Mouse (Mus musculus) heart, adult 8-10 months (tissue): ENCODE data around the gene Flywch1. TPM values are rescaled to one million over a fixed set of nuclear protein-coding genes. Genes with fewer than 3 reads are reported as not detected.
"Not testable (repeated sequence)": the region's sequence is repeated elsewhere in the genome, so short reads cannot be mapped to it uniquely, and the experiment has no call there.

ENCODE experiments used
- DNase-seq: peaks from one replicate; pipeline ENCODE4 v3.0.0; 2022; ENCODE audit warnings: low spot score
- total RNA-seq, 4 experiments: library from RNA; stranded (reverse); gene quantifications; 2 replicates each; pipeline ENCODE4 v1.2.4; 2022

Flywch1 gene
- total RNA-seq, 4 experiments from 2014 or later: 40.8 to 42.0 (median 40.9) TPM

DNA sequence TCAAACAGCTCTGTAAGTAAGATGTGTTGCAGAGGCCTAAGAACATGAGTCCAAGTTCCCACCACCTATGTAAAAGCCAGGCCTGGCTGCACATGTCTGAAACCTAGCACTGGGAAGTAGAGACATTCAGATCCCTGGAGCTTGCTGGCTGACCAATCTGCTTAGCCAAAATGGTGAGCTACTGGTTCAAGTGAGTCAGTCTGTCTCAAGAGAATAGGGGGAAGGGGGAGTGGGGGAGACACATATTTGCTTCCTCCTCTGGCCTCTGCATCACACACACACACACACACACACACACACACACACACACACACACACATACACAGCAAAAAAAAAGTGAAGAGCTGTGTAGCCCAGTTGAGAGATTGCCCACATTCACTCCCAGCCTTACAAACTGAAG is 11.9 kb upstream of the Flywch1 start:
- no peak for DNase-seq

DNA sequence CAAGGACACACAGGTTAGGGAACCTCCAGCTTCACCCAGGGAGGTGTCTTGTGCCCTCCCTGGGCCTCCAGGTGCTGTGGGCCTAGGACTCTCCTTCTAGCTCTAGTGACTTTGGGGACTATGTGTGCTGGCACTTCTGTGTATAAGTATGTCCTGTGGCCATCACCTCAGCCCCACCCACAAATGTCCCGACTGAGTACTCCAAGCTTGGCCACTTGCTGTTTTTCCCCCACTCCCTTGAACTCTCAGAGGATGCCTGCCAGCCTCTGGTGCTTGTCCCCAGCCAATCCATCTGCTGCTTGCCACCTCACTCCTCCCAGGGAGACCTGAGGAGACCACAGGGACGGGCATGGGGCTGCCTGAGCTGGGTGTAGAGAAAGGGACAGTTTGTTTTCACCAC is 7.0 kb upstream of the Flywch1 start:
- no peak for DNase-seq

DNA sequence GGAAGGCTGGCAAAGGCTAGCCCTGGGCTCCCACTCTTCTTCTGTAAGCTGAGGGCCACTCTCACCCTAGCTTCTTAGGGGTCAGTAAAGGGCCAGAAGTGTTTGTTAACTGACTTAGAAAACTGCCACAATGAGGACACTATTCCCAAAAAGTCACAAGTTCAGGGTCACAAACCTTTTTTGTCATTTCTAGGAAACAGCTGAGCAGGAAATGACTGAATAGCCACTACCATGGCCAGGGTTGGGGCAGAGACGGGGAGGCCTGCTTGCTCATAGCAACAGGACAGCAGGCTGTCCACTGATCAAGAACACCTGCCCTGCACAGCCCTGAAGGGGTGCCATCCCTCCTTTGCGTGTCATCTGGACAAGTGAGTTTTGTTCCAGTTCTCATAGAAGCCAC is 5.7 kb upstream of the Flywch1 start:
- DNase-seq: no peak

DNA sequence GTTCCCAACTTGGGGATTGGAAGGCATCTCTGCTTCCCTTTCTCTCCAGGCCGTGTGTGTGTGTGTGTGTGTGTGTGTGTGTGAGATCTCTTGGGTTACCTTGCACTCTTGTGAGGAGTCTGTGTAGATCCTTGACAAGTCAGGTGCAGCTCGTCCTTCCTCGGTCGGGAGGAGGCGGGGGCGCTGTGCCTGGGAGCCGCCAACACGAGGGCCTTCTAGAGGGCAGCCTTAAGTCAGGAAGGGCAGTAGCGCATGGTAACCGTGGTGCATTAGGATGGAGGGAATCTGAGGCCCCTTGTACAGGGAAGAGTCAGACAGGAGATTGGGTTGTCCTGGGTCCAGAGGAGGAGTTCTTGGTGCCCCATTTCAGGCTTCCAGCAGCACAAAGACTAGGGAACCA is 4.8 kb upstream of the Flywch1 start:
- DNase-seq: no peak

DNA sequence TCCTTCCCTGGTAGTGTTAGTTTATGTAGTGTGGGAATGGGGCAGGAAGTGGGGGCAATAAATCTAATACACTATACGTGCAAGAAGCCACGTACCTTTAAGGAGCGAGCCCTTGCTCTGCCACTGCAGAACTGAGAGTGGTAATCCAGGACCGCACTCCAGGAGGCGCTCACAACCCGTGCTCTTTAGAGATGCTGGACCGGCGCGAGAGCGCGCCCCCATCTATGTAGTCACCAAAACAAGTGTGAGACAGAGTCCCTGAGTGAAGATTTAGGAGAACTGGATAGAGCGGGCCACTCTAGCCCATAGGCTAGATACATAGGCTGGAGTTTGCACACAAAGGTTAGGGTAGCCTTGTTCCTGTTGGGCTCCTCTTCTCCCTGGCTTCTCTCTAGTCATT is 2.7 kb upstream of the Flywch1 start:
- peak; percentile 78 for DNase-seq

DNA sequence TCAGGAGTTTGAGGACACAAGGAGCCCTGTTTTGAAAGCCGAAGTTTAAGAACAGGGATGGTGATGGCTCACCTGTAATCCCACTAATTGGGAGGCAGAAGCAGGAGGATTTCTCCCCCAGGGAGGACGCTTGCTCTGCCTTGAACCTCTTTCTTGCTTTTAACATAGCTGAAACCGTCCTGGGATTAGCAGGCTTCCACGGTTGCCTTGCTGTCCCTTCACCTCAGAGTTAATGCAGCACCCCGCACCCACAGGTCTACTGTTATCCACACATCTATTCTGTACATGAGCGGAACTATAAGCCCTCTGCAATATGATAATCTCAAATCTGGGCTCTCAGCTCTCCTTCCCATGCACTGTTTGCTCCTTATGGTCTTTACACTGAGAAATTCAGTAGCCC is 2.3 kb upstream of the Flywch1 start:
- no peak for DNase-seq

DNA sequence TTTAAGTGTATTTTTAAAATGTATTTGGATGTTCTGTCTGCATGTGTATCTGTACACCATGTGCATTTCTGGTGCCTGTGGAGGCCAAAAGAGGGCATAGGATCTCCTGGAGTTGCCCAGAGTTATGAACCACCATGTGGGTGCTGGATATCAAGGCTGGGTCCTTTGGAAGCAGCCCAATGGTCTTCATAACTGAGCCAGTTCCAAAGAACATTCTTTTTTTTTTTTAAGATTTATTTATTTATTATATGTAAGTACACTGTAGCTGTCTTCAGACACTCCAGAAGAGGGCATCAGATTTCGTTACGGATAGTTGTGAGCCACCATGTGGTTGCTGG is 786 bp upstream of the Flywch1 start:
- not testable (repeated sequence) for DNase-seq

DNA sequence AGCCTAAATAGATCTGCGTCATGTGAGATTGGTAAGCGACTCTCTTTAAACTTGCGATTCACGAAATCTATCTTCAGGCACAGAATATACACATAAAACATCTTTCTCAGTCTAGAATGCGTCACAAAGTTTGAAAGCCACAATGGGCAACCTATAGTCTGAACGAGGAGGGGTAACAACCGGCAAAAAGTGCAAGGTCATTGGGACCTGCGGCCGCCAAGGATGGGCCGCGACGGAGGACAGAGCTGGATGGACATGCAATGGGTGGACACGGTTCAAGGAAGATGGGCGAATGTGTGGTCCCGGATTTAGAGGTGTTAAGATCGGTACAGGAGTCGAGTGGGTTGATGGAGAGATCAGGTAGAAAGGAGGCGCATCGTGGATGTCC is 512 bp downstream of the Flywch1 start:
- DNase-seq: no peak

DNA sequence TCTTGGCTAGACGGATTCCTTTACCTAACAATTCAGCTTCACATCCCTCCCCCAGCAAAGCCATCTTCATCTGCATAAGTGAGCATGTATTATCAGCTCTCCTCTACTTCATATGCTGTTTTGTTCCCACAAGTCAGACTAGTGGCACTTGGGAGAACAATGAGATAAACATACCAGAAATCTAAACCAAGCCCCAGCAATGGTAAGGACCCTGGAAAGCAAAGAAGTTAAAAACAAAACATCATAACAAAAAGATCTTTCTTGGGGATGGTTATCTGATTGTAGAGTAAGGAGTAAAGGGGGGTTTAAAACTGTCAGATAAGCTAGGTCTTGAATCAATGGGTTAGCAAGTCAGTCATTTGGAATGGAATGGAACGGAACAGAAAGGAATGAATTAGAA is 909 bp downstream of the Flywch1 start:
- DNase-seq: no peak

DNA sequence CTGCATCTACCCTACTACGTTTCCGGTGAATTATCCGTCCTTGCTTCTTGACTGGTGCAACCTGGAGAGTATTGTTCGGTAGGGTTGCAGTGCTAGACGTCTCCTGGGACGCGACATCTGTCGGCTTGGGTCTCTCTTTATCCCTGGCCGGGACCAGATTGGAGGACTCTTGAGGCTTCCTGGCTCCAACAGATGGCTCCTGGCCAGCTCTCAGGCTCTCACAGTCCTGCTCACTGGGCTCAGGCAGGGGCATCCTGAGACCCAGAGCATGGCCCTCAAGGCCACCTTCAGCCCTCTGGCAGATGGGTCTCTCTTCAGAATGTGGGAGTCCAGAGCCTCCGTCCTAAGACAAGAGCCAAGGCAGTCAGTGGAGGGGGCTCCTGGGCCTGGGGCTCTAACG is 8.4 kb downstream of the Flywch1 start:
- no peak for DNase-seq

DNA sequence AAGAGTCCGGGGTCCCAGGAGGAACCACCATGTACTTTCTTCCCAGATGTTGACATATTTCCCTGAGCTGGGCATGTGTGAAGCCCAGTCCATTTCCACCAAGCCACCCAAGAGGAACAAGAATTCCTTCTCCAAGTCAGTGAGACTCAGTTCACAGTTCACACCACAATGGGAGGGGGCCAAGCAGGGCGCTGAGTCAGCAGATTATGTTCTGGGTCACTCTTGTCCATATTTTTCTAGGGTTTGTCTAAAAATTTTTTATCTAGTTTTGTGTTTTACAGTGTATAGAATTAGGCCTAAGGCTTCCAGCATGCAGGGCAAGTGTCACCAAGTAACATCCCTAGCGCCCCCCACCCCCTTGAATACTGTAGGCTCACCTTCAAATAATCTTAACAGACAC is 10.2 kb downstream of the Flywch1 start:
- no peak for DNase-seq

DNA sequence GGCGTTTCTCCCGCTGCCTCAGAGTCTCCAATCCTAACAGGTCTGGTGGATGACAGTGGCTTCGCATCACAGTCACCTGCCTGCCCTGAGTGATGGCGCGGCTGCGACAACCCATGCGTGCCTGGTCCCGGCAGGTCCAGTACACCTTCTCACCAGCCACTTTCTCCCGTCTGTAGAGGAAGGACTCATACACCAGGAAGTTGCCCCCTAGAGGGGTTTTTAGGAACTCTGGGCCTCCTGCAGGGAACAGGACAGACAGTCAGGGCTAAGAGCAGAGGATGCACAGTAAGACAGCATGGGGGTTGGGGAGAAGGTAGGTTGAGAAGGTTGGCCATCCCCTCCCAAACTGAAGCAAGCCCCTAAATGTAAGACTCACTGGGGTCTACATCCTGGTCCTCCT is 11.2 kb downstream of the Flywch1 start:
- DNase-seq: no peak

DNA sequence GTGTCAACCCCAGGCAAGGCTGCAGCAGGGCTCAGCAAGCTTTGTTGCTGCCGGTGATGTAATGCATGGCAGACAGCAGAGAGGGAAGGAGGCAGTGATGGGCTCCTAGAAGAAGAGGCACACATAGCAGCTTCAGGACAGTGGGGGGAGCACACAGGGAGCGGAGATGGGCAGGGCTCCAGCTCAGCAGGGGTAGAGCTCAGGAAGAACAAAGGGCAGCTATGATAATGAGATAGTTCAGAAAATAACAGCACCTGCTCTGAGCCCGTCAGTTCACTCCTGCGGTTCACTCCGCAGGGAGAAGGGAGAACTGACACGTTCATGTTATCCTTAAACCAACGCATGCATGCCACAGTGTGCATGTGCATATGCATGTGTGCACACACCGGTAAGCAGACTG is 12.6 kb downstream of the Flywch1 start:
- no peak for DNase-seq

DNA sequence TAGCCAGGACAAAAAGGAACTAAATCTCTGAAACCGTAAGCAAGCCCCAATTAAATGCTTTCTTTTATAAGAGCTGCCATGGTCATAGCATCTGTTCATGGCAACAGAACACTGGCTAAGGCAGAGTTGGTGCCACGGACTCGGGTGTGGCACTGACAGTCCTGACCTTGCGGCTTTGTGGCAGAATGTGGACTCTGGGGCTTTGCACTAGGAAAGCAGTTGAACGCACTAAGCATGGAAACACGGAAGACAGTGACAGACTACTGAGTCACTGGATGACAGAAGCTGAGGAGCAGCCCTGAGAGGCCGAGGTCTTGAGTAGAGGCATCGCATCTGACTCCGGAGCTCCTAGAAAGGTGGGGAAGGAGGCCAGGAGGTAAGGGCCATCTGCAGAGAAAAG is 13.8 kb downstream of the Flywch1 start:
- DNase-seq: no peak

DNA sequence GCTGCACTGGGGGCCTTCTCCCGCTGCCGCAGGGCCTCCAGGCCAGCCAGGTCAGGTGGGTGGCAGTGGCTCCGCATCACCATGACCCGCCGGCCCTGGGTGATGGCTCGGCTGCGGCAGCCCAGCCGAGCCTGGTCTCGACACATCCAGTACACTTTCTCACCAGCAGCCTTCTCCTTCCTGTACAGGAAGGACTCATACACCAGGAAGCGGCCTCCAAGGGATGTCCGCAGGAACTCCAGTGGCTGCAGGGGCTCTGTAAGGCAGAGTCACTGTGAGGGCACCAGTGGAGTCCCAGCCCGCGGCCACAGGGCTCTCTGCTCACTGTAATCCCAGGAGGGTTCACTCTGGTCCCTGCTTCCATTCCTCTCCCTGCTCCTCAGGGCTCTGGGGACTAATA is 15.7 kb downstream of the Flywch1 start:
- DNase-seq: peak; percentile 34

DNA sequence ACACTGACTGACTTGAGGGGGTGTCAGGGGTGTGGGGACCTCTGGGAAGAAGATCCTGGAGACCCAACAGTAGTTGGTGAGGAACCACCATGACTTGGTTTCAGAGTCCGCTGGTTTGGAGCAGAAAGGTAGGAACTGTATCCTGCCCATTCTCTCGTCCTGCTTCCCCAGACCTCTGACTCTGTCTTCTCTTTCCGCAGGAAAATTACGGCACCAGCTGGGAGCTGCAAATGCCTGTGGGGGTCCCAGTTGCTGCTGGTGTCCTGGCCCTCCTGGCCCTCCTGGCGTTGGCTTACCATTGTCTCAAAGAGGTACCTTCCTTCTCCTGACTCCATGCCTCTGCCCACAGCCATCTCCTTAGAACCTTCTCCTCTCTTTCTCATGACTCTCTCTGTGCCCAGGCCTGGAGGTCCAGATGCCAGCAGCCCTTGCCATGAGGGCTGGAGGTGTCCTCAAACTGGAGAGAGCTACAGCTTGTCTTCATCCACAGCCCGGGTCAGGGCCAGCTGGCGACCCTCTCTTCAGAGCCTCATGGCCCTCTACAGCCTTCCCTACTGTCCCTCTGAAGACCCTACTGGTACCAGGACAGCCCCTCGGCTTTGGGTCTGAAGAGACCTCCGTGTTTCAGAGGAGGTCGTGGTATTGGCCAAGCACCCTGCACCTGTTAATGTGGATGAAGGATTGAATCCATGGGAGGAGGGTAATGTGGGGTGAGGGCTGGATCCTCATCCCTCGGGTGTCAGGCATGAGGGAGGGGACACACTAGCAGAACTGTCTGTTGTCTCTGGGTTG is 21.8 kb downstream of the Flywch1 start:
- DNase-seq: no peak

DNA sequence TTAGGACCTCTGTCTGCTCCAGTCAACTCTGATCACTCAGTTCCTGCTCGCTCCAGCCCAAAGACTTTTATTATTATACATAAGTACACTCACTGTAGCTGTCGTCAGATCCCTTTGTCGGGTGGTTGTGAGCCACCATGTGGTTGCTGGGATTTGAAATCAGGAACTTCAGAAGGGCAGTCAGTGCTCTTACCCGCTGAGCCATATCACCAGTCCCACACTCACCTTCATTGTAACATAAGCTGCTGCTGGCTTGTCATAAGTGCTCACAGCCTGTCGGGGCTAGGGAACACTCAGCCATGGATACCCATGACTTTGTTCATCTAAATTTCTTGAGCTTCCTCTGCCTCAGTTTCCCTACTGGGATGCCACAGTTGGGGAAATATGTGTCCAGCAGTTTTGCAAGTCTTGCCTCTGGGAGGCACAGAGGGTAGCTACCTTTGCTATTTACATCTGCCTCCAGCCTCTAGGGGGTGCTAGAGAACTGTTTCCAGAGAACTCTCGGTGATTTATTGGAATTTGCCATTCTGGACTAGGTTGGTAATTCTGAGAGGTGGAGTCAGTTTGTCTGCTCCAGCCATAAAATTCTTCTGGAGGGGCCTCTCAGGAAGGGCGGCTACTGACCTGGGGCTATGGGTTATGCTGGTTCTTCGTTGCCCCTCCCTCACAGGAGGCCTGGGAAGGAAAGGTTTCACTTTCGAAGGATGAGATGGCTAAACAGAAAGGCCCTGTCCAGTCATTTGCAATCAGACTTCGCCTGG is 22.6 kb downstream of the Flywch1 start:
- DNase-seq: peak; percentile 93

DNA sequence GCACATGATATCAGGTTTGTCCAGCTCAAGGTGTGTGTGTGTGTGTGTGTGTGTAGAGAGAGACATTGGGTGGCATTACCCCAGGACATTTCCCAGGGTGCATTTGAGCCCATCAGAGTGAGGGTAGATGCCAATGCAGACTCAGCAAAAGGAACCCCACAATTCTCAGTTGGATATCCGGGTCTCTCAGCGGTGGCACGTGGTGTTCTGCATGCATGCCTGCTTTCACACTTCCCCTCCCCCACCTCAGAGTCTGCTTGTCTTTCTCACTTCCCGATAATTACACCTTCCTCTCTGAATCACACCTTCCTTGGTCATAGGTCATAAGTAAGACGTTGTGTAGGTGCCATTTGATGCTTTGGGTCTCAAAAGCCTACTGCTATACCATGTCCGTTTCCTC is 23.4 kb downstream of the Flywch1 start:
- DNase-seq: no peak

DNA sequence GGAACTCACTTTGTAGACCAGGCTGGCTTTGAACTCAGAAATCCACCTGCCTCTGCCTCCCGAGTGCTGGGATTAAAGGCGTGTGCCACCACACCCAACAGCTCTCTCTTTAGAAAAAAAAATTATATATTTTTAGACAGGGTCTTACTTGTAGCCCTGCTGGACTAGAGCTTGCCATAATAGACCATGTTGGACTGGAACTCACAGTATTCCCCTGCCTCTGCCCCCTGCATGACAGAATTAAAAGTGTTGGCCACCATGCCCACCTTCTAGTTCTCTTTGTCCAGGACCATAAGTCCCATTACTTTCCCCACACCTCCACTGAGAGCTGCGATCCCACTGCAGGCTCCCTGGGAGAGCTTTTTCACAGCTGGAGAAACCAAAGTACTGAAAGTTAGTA is 23.9 kb downstream of the Flywch1 start:
- DNase-seq: no peak

DNA sequence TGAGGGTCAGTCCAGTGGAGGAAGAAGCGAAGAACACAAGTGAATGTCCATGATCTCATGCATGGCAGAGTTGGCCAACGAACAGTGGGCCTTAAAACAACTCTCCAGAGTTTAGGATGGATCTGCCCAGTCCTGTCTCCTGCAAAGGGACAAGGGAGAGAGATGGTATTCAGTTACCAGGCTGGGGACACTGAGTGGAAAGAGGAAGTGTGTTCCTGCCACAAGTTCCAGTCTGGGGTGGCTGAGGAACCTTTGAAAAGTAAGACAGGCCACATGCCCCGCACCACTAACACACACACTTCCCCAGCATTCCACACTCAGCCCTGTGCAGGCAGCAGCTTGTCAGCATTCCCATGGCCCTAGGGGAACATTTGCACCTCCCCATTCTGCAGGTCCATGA is 24.6 kb downstream of the Flywch1 start:
- DNase-seq: no peak

DNA sequence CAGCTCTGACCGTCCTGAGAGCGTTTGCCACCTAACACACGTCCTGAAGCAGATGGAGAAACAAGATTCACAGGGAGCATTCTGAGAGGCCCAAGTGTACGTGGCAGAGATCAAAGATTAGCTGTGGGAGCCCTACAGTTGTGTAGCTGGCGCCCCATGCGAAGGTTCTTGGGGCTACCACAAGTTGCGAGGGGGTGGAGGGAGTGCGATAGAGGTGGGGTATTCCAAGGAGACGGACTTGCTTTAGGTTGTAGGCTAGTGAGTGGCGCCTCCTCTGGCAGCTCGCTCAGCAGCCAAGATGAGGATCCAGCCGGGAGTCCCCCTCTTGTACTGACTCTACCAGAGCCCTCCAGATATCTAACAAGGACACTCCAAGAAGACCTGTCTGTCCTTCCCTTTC is 25.1 kb downstream of the Flywch1 start:
- no peak for DNase-seq

DNA sequence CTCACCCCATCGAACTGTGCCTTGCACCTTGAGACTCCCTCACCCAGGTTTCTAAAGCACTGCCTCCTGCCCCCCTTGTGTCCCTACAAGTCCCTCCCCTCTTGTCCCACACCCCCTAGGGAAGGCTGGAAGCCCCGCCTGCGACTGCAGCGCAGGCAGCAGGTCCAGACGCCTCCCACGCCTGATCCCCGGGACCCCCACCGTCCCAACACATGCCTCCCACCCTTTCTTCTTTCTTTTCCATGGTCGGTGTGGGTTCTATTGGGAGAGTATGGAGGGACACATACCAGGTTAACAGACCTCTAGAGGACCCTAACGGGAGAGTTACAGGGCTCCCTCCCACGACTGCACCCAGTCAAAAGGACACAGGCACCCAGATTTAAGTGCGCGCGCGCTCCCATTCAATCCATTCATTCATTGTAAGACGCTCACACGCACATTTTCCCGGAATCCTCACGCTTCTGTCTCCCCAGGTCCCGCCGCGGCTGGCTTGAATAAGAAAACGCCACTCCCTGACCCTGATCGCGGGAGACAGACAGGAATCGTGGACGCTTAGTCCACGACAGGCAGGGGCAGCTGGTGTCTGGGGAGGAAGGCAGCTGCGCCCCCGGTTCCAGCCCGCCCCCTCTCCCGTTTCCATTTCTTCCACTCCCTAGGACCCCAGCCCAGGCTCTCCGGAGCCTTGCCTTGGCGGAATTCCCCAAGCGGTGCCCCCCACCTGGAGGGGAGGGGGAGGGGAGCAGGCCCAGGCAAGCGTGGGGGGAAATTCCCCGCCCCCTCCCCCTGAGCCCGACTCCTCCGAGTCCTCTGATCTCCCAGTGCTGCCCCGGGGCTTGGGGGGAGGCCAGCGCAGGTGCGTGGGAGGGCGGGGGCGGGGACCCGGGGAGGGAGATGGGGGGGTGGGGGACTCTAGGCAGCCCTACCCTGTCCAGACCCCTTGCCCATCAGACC is 25.8 kb downstream of the Flywch1 start, which contains the start of gene Kremen2:
Kremen2 (minus strand) TSS at position 533 of the 951 bp plus-strand sequence.
- no peak for DNase-seq
